Mouse (Mus musculus) myocyte (in vitro differentiated cells): Measurements from ENCODE around the gene Efnb2. TPM values are rescaled to one million over a fixed set of nuclear protein-coding genes. Genes with fewer than 3 reads are reported as not detected.

Experiments used
- H3K27me3 ChIP-seq: one replicate; pipeline ENCODE4 v1.6.1; 2011; ENCODE audit not compliant: control insufficient read depth, insufficient read depth, insufficient read length
- H3K36me3 ChIP-seq: one replicate; pipeline ENCODE4 v1.6.1; 2011; ENCODE audit not compliant: control insufficient read depth, insufficient read depth
- H3K4me2 ChIP-seq: one replicate; pipeline ENCODE4 v1.6.1; 2011; ENCODE audit warnings: low read depth, control low read depth
- H3K4me3 ChIP-seq: one replicate; pipeline ENCODE4 v1.5.1; 2011; ENCODE audit warnings: mild to moderate bottlenecking, control low read depth, moderate library complexity
- H3K79me2 ChIP-seq: one replicate; pipeline ENCODE4 v1.6.1; 2011; ENCODE audit not compliant: control insufficient read depth, insufficient read depth
- H3ac ChIP-seq: one replicate; pipeline ENCODE4 v1.6.1; 2011; ENCODE audit not compliant: control insufficient read depth, insufficient read length
- CEBPB ChIP-seq: IDR thresholded peaks from 2 replicates; pipeline ENCODE4 v1.6.1; 2011; ENCODE audit warnings: mild to moderate bottlenecking, moderate library complexity; ENCODE audit not compliant: poor library complexity, insufficient read depth, severe bottlenecking
- E2F4 ChIP-seq: IDR thresholded peaks from one replicate; pipeline ENCODE4 v1.6.1; 2011; ENCODE audit warnings: mild to moderate bottlenecking, control low read depth, moderate library complexity; ENCODE audit not compliant: insufficient read depth
- MAX ChIP-seq: IDR thresholded peaks from one replicate; pipeline ENCODE4 v1.6.1; 2011; ENCODE audit warnings: low read depth, mild to moderate bottlenecking, control low read depth
- MYOD1 ChIP-seq, 3 experiments: IDR thresholded peaks; one replicate each; pipeline ENCODE4 v1.6.1; 2011; ENCODE audit warnings: control low read depth in 2 of 3, low read depth in 2 of 3, mild to moderate bottlenecking in 2 of 3, moderate library complexity in 1 of 3; ENCODE audit not compliant: insufficient read length in 2 of 3, control insufficient read depth in 1 of 3
- MYOG ChIP-seq, 3 experiments: IDR thresholded peaks; one replicate each; pipeline ENCODE4 v1.6.1; 2011; ENCODE audit warnings: control low read depth in 2 of 3, low read depth in 2 of 3, mild to moderate bottlenecking in 2 of 3; ENCODE audit not compliant: insufficient read length in 2 of 3, control insufficient read depth in 1 of 3, insufficient read depth in 1 of 3
- POLR2A ChIP-seq: IDR thresholded peaks from one replicate; pipeline ENCODE4 v1.6.1; 2011; ENCODE audit warnings: low read depth, mild to moderate bottlenecking, control low read depth, moderate library complexity; ENCODE audit not compliant: insufficient read length
- POLR2AphosphoS2 ChIP-seq: IDR thresholded peaks from one replicate; pipeline ENCODE4 v1.6.1; 2011; ENCODE audit warnings: low read depth, control low read depth; ENCODE audit not compliant: insufficient read length
- REST ChIP-seq: IDR thresholded peaks from one replicate; pipeline ENCODE4 v1.6.1; 2011; ENCODE audit warnings: mild to moderate bottlenecking, control low read depth, moderate library complexity; ENCODE audit not compliant: insufficient read depth, insufficient read length
- SRF ChIP-seq: IDR thresholded peaks from one replicate; pipeline ENCODE4 v1.6.1; 2011; ENCODE audit warnings: low read depth; ENCODE audit not compliant: control insufficient read depth, insufficient read length
- TCF12 ChIP-seq: IDR thresholded peaks from one replicate; pipeline ENCODE4 v1.6.1; 2011; ENCODE audit warnings: mild to moderate bottlenecking, control low read depth; ENCODE audit not compliant: poor library complexity, insufficient read depth, severe bottlenecking
- TCF3 ChIP-seq: IDR thresholded peaks from one replicate; pipeline ENCODE4 v1.6.1; 2011; ENCODE audit warnings: low read depth, control low read depth; ENCODE audit not compliant: insufficient read length
- USF1 ChIP-seq: IDR thresholded peaks from one replicate; pipeline ENCODE4 v1.6.1; 2011; ENCODE audit warnings: low read depth, mild to moderate bottlenecking, control low read depth, moderate library complexity
- polyA plus RNA-seq: library from polyadenylated mRNA; unstranded; fragments of >200 nt; fragmentation: generic; extraction: Trizol; gene quantifications from one replicate; pipeline ENCODE4 v1.2.1, GENCODE M21; 2012; ENCODE audit warnings: missing spikeins

Efnb2 gene
- polyA plus RNA-seq, 1 experiment: 10.3 TPM

- no peak overlapping the region for H3ac ChIP-seq
- no peak overlapping the region for H3K4me2 ChIP-seq
Observed at GRCm38 (mm10) chr8:8640264-8640588, 20.8 kb downstream of the Efnb2 start.

GRCm38 (mm10) chr8:8639569-8640263, 21.3 kb downstream of the Efnb2 start:
- Histone ChIP-seq H3K4me2 (no peak overlapping the region), H3K36me3 (no peaks in the 10 kb centered on the region), H3K4me3 (no peak overlapping the region), H3ac (no peak overlapping the region), H3K79me2 (peaks cover 90% of the 10 kb centered on the region), H3K27me3 (no peaks in the 10 kb centered on the region)
- TF ChIP-seq E2F4 (no peak), USF1 (no peak), MYOD1 (IDR thresholded peaks at IDR 0.05; ENCODE audit: control insufficient read depth in 1 of 3, insufficient read length in 2 of 3, low read depth in 2 of 3) (no peak), MAX (no peak), TCF12 (no peak), TCF3 (no peak), POLR2AphosphoS2 (no peak), POLR2A (no peak), REST (no peak)

More at GRCm38 (mm10) chr8:8640264-8640588, 20.8 kb downstream of the Efnb2 start:
- TF ChIP-seq TCF12: no peak
- no peak for TF ChIP-seq MYOD1 (IDR thresholded peaks at IDR 0.05; ENCODE audit: control insufficient read depth in 1 of 3, insufficient read length in 2 of 3, low read depth in 2 of 3)
- TF ChIP-seq USF1: no peak
- no peak for TF ChIP-seq E2F4
- TF ChIP-seq MAX: no peak
- TF ChIP-seq POLR2A: no peak
- TF ChIP-seq SRF: no peak
- no peak for TF ChIP-seq REST
- no peak for TF ChIP-seq TCF3
- TF ChIP-seq POLR2AphosphoS2: no peak
- no peak for TF ChIP-seq CEBPB
- TF ChIP-seq MYOG (IDR thresholded peaks at IDR 0.05; ENCODE audit: control insufficient read depth in 1 of 3, insufficient read depth in 1 of 3, insufficient read length in 2 of 3, low read depth in 2 of 3): no peak
- peaks cover 90% of the 10 kb centered on the region for H3K79me2 ChIP-seq
- no peaks in the 10 kb centered on the region for H3K36me3 ChIP-seq
- H3K4me3 ChIP-seq: no peak overlapping the region
- no peaks in the 10 kb centered on the region for H3K27me3 ChIP-seq

GRCm38 (mm10) chr8:8631394-8631793, 29.6 kb downstream of the Efnb2 start:
- Histone ChIP-seq H3K79me2 (peaks cover 76% of the 10 kb centered on the region), H3ac (no peak overlapping the region), H3K36me3 (no peaks in the 10 kb centered on the region)

GRCm38 (mm10) chr8:8624017-8624416, 37.0 kb downstream of the Efnb2 start:
- Histone ChIP-seq H3K27me3 (no peaks in the 10 kb centered on the region), H3K36me3 (peaks cover 14% of the 10 kb centered on the region), H3K4me2 (no peak overlapping the region), H3ac (no peak overlapping the region), H3K4me3 (no peak overlapping the region), H3K79me2 (peaks cover 38% of the 10 kb centered on the region)
- no peak for TF ChIP-seq REST
- no peak for TF ChIP-seq TCF12
- no peak for TF ChIP-seq CEBPB
- TF ChIP-seq USF1: no peak
- no peak for TF ChIP-seq TCF3

More at GRCm38 (mm10) chr8:8631394-8631793, 29.6 kb downstream of the Efnb2 start:
- Histone ChIP-seq H3K4me3 (no peak overlapping the region), H3K4me2 (no peak overlapping the region), H3K27me3 (no peaks in the 10 kb centered on the region)
- no peak for TF ChIP-seq TCF12
- no peak for TF ChIP-seq REST
- TF ChIP-seq MYOD1 (IDR thresholded peaks at IDR 0.05; ENCODE audit: control insufficient read depth in 1 of 3, insufficient read length in 2 of 3, low read depth in 2 of 3): no peak
- TF ChIP-seq MYOG (IDR thresholded peaks at IDR 0.05; ENCODE audit: control insufficient read depth in 1 of 3, insufficient read depth in 1 of 3, insufficient read length in 2 of 3, low read depth in 2 of 3): no peak
- no peak for TF ChIP-seq POLR2A
- TF ChIP-seq TCF3: no peak
- no peak for TF ChIP-seq SRF
- no peak for TF ChIP-seq USF1
- TF ChIP-seq CEBPB: no peak
- no peak for TF ChIP-seq POLR2AphosphoS2
- no peak for TF ChIP-seq MAX

- peaks cover 14% of the 10 kb centered on the region for H3K36me3 ChIP-seq
- TF ChIP-seq MYOD1 (IDR thresholded peaks at IDR 0.05; ENCODE audit: control insufficient read depth in 1 of 3, insufficient read length in 2 of 3, low read depth in 2 of 3) (no peak), TCF12 (no peak), REST (no peak), POLR2A (no peak), TCF3 (no peak), POLR2AphosphoS2 (no peak), MAX (no peak), USF1 (no peak), SRF (no peak), MYOG (IDR thresholded peaks at IDR 0.05; ENCODE audit: control insufficient read depth in 1 of 3, insufficient read depth in 1 of 3, insufficient read length in 2 of 3, low read depth in 2 of 3) (no peak), E2F4 (no peak), CEBPB (no peak)
Observed at GRCm38 (mm10) chr8:8623486-8623885, 37.6 kb downstream of the Efnb2 start.

More at GRCm38 (mm10) chr8:8623486-8623885, 37.6 kb downstream of the Efnb2 start:
- Histone ChIP-seq H3K79me2 (peaks cover 33% of the 10 kb centered on the region), H3ac (no peak overlapping the region), H3K4me3 (no peak overlapping the region), H3K27me3 (no peaks in the 10 kb centered on the region), H3K4me2 (no peak overlapping the region)
